Mouse (Mus musculus) midbrain, embryonic 12.5 days (tissue): ENCODE measurements around the gene Gm20814. TPM values are rescaled to one million over a fixed set of nuclear protein-coding genes. Genes with fewer than 3 reads are reported as not detected.
"Not testable (repeated sequence)": the region's sequence is repeated elsewhere in the genome, so short reads cannot be mapped to it uniquely, and the experiment has no call there.

Source experiments
- ATAC-seq: fragments of 200-750 bp; cut with Nextera tagmentation; 2 replicates; pipeline ENCODE4 v1.8.0; 2017; ENCODE audit warnings: low read depth, moderate TSS enrichment, moderate library complexity; ENCODE audit not compliant: low FRiP score
- H3K27ac ChIP-seq: fragments of 300-500 bp; sonication (generic); replicated peaks from 2 replicates; pipeline ENCODE4 v1.5.1; 2016; ENCODE audit warnings: mild to moderate bottlenecking
- H3K27me3 ChIP-seq: fragments of 300-500 bp; sonication (generic); 2 replicates; pipeline ENCODE4 v1.6.1; 2016; ENCODE audit warnings: mild to moderate bottlenecking
- H3K36me3 ChIP-seq: fragments of 300-500 bp; sonication (generic); 2 replicates; pipeline ENCODE4 v1.6.1; 2016
- H3K4me1 ChIP-seq: fragments of 300-500 bp; sonication (generic); 2 replicates; pipeline ENCODE4 v1.6.1; 2016
- H3K4me2 ChIP-seq: fragments of 300-500 bp; sonication (generic); replicated peaks from 2 replicates; pipeline ENCODE4 v1.6.1; 2016; ENCODE audit warnings: mild to moderate bottlenecking, moderate library complexity
- H3K4me3 ChIP-seq: fragments of 300-500 bp; sonication (generic); 2 replicates; pipeline ENCODE4 v1.5.1; 2016; ENCODE audit warnings: mild to moderate bottlenecking
- H3K9ac ChIP-seq: fragments of 300-500 bp; sonication (generic); replicated peaks from 2 replicates; pipeline ENCODE4 v1.6.1; 2016; ENCODE audit warnings: mild to moderate bottlenecking, moderate library complexity
- H3K9me3 ChIP-seq: fragments of 300-500 bp; sonication (generic); 2 replicates; pipeline ENCODE4 v1.6.1; 2016; ENCODE audit warnings: mild to moderate bottlenecking
- WGBS: fragments of 180-500 bp; shearing (Covaris S2); methylation state at CpG from one replicate; pipeline ENCODE4 v1.1.7; 2016; 5-methylcytosine and 5-hydroxymethylcytosine counted together
- polyA plus RNA-seq: library from polyadenylated mRNA; unstranded; fragments of >200 nt; fragmentation: Nextera tagmentation; extraction: Ambion mirVana; gene quantifications from 2 replicates; pipeline ENCODE4 v1.2.1, GENCODE M21; 2016

The Gm20814 gene
- not detected in 2 replicates for polyA plus RNA-seq

DNA sequence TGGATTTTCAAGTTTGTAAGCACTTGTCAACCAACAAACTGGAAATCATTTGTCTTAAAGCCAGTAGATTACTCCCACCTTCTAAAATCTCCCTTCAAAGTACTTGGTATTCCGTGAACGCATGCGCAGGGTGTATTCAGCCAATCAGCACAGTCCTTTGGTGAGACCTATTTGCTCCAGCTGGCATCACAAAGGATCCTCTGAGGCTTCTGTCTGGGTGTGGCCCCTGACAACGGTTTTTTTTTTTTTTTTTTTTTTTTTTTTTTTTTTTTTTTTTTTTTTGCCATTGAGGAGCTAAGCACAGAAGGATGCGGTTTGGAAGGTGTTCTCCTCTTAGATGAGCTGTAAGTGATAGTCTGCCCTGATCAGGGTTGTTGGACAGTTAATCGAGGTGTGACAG lies at the start of gene Gm20814:
Gene Gm20814, plus strand, starts transcription at position 301 of the 400 bp plus-strand sequence.
- not testable (repeated sequence) for H3K4me2 ChIP-seq, H3K4me1 ChIP-seq, H3K4me3 ChIP-seq, H3K27me3 ChIP-seq, H3K36me3 ChIP-seq, H3K27ac ChIP-seq, H3K9me3 ChIP-seq, ATAC-seq, H3K9ac ChIP-seq
- no CpG with 5 or more reads among the region's 6 CpGs for WGBS
